Mouse (Mus musculus) myocyte (in vitro differentiated cells): ENCODE results near the gene Prrt2.

Experiments
- POLR2A ChIP-seq: IDR thresholded peaks from one replicate; pipeline ENCODE4 v1.6.1; 2011; ENCODE audit warnings: low read depth, mild to moderate bottlenecking, control low read depth, moderate library complexity; ENCODE audit not compliant: insufficient read length
- TCF12 ChIP-seq: IDR thresholded peaks from one replicate; pipeline ENCODE4 v1.6.1; 2011; ENCODE audit warnings: mild to moderate bottlenecking, control low read depth; ENCODE audit not compliant: poor library complexity, insufficient read depth, severe bottlenecking

DNA sequence TGATC is 4.7 kb downstream of the Prrt2 start, which contains the start of gene Pagr1b:
- TF ChIP-seq POLR2A (no peak), TCF12 (no peak)
